Mouse (Mus musculus): ENCODE results near the gene Slc5a10. TPM values are rescaled to one million over a fixed set of nuclear protein-coding genes. Genes with fewer than 3 reads are reported as not detected.

The Slc5a10 gene
- polyA plus RNA-seq, 1 experiment from 2014 or later = 0.08 TPM

Other genes starting within 250 kb of the Slc5a10 start
- gene Mfap4, start 235.4 kb downstream of the Slc5a10 start, polyA plus RNA-seq (2015; fragmentation: Nextera tagmentation; extraction: Ambion mirVana) = 28.6 and 35.4 TPM in 2 replicates
- 76.6 and 87.2 TPM in 2 replicates for gene Mapk7, start 226.4 kb downstream of the Slc5a10 start, polyA plus RNA-seq (2015; fragmentation: Nextera tagmentation; extraction: Ambion mirVana)
- 38.3 and 40.8 TPM in 2 replicates for gene B9d1, start 215.7 kb downstream of the Slc5a10 start, polyA plus RNA-seq (2015; fragmentation: Nextera tagmentation; extraction: Ambion mirVana)
- gene Epn2, start 141.1 kb downstream of the Slc5a10 start, polyA plus RNA-seq (2015; fragmentation: Nextera tagmentation; extraction: Ambion mirVana) = 48.3 and 51.2 TPM in 2 replicates
- 9.0 and 11.1 TPM in 2 replicates for gene Grap, start 67.6 kb downstream of the Slc5a10 start, polyA plus RNA-seq (2015; fragmentation: Nextera tagmentation; extraction: Ambion mirVana)
- 0.17 and 0.24 TPM in 2 replicates for gene Fam83g, start 36.7 kb downstream of the Slc5a10 start, polyA plus RNA-seq (2015; fragmentation: Nextera tagmentation; extraction: Ambion mirVana)
- 61.5 and 63.4 TPM in 2 replicates for gene Prpsap2, start 41.3 kb upstream of the Slc5a10 start, polyA plus RNA-seq (2015; fragmentation: Nextera tagmentation; extraction: Ambion mirVana)
- gene Ulk2, start 134.2 kb upstream of the Slc5a10 start, polyA plus RNA-seq (2015; fragmentation: Nextera tagmentation; extraction: Ambion mirVana) = 35.5 and 37.1 TPM in 2 replicates
- gene Akap10, start 209.4 kb upstream of the Slc5a10 start, polyA plus RNA-seq (2015; fragmentation: Nextera tagmentation; extraction: Ambion mirVana) = 13.7 and 16.1 TPM in 2 replicates
- gene Specc1, start 235.9 kb upstream of the Slc5a10 start, polyA plus RNA-seq (2015; fragmentation: Nextera tagmentation; extraction: Ambion mirVana) = 13.4 and 15.2 TPM in 2 replicates

All from midbrain, embryonic 13.5 days (tissue).